Mouse (Mus musculus) hindbrain, embryonic 12.5 days (tissue): ENCODE measurements around the gene Cdyl. TPM values are rescaled to one million over a fixed set of nuclear protein-coding genes. Genes with fewer than 3 reads are reported as not detected.

ENCODE experiments used
- ATAC-seq: fragments of 200-750 bp; cut with Nextera tagmentation; 2 replicates; pipeline ENCODE4 v1.8.0; 2017; ENCODE audit warnings: moderate TSS enrichment; ENCODE audit not compliant: low FRiP score
- H3K27ac ChIP-seq: fragments of 300-500 bp; sonication (generic); 2 replicates; pipeline ENCODE4 v1.5.1; 2016; ENCODE audit warnings: mild to moderate bottlenecking
- H3K27me3 ChIP-seq: fragments of 300-500 bp; sonication (generic); 2 replicates; pipeline ENCODE4 v1.6.1; 2016; ENCODE audit warnings: mild to moderate bottlenecking
- H3K36me3 ChIP-seq: fragments of 300-500 bp; sonication (generic); 2 replicates; pipeline ENCODE4 v1.6.1; 2016; ENCODE audit warnings: mild to moderate bottlenecking
- H3K4me1 ChIP-seq: fragments of 300-500 bp; sonication (generic); 2 replicates; pipeline ENCODE4 v1.6.1; 2016
- H3K4me2 ChIP-seq: fragments of 300-500 bp; sonication (generic); replicated peaks from 2 replicates; pipeline ENCODE4 v1.6.1; 2016; ENCODE audit warnings: mild to moderate bottlenecking
- H3K4me3 ChIP-seq: fragments of 300-500 bp; sonication (generic); 2 replicates; pipeline ENCODE4 v1.5.1; 2016; ENCODE audit warnings: mild to moderate bottlenecking
- H3K9ac ChIP-seq: fragments of 300-500 bp; sonication (generic); 2 replicates; pipeline ENCODE4 v1.6.1; 2016; ENCODE audit warnings: mild to moderate bottlenecking, moderate library complexity
- H3K9me3 ChIP-seq: fragments of 300-500 bp; sonication (generic); replicated peaks from 2 replicates; pipeline ENCODE4 v1.6.1; 2016; ENCODE audit warnings: mild to moderate bottlenecking
- WGBS: fragments of 180-500 bp; shearing (Covaris S2); methylation state at CpG from one replicate; pipeline ENCODE4 v1.1.7; 2016; 5-methylcytosine and 5-hydroxymethylcytosine counted together
- polyA plus RNA-seq: library from polyadenylated mRNA; unstranded; fragments of >200 nt; fragmentation: Nextera tagmentation; extraction: Ambion mirVana; gene quantifications from 2 replicates; pipeline ENCODE4 v1.2.1, GENCODE M21; 2016

Gene Cdyl
- polyA plus RNA-seq: 13.2 and 14.1 TPM in 2 replicates

DNA sequence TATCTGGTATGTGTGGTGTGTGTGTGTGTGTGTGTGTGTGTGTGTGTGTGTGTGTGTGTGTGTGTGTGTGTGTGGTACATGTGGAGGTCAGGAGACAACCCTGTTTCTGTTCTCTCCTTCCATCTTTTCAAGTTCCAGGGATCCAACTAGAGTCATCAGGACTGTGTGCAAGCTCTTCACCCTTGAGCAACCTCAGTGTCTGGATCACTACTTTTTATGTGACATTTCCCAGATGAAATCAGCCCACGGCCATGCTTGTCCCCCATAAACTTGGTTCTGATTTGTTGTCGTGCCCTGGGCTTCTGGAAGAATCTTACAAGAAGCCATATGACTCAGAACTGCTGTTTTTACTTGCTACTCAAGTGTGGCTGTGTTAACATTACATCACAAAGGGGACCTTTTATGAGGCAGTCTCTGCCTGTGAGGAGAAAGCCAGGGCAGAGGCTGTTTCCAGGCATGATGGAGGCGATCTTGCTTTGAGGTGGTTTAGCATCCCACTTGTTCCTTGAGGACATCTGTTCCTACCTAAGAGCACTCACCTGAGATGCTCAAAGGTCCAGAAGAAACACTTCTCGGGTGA is at the start of gene Cdyl:
Gene Cdyl, plus strand, starts transcription at position 428 of the 580 bp plus-strand sequence.
- Histone ChIP-seq H3K36me3 (no peaks in the 10 kb centered on the region), H3K27ac (no peak within 1 kb of the TSS), H3K9ac (no peak within 1 kb of the TSS), H3K9me3 (no peaks in the 10 kb centered on the region), H3K4me2 (no peak within 1 kb of the TSS), H3K4me3 (no peak within 1 kb of the TSS), H3K4me1 (no peaks in the 10 kb centered on the region), H3K27me3 (no peaks in the 10 kb centered on the region)
- WGBS: 78% methylated on average over 4 of the region's 4 CpGs
- no peak for ATAC-seq

DNA sequence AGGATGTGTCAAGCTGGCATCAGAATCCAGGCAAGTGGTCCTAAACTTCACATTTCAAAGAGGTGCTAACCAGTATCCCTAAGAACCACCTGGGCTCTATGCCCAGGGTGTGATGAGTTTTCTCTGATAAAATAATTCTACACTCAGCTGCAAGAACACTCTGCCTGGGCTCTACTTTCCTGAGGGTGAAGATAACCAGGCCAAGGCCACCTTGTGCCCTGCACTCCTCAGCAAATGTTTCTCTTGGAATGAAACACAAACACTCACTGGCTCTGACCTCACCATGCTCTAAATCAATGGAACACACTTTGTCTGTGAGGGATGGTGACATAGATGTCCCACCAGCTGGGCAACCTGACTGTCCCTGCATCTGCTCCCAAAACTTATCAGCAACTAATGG is 48.9 kb upstream of the Cdyl start:
- no peaks in the 10 kb centered on the region for H3K4me1 ChIP-seq
- H3K4me2 ChIP-seq: no peak overlapping the region
- no peak overlapping the region for H3K4me3 ChIP-seq
- ATAC-seq: no peak
- no peak overlapping the region for H3K9ac ChIP-seq
- no peak overlapping the region for H3K27ac ChIP-seq
- no peaks in the 10 kb centered on the region for H3K36me3 ChIP-seq
- H3K27me3 ChIP-seq: no peaks in the 10 kb centered on the region
- H3K9me3 ChIP-seq: no peaks in the 10 kb centered on the region

DNA sequence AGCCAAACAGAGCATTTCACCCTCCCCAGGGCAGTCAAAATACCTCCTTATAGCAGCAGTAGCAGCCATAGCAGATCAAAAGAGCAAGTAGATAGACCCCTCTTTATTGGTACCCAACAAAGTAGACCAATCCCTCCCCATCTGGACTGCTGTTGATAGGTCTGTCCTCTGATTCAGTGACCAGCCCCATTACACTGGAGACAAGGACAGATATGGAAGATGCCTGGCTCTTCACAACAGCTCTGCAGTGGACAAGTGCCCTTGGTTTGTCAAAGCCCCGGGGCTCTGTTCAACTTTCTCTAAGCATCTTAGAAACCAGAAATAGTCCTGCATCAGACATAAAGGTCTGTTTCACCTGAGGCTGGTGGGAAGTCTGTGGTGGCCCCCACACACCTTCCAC is 47.1 kb upstream of the Cdyl start:
- H3K9ac ChIP-seq: no peak overlapping the region
- H3K4me3 ChIP-seq: no peak overlapping the region
- H3K36me3 ChIP-seq: no peaks in the 10 kb centered on the region
- no peak overlapping the region for H3K4me2 ChIP-seq
- H3K27me3 ChIP-seq: no peaks in the 10 kb centered on the region
- no peak overlapping the region for H3K27ac ChIP-seq
- no peaks in the 10 kb centered on the region for H3K9me3 ChIP-seq
- 89% methylated on average over 1 of the region's 1 CpGs for WGBS
- H3K4me1 ChIP-seq: no peaks in the 10 kb centered on the region
- ATAC-seq: no peak

DNA sequence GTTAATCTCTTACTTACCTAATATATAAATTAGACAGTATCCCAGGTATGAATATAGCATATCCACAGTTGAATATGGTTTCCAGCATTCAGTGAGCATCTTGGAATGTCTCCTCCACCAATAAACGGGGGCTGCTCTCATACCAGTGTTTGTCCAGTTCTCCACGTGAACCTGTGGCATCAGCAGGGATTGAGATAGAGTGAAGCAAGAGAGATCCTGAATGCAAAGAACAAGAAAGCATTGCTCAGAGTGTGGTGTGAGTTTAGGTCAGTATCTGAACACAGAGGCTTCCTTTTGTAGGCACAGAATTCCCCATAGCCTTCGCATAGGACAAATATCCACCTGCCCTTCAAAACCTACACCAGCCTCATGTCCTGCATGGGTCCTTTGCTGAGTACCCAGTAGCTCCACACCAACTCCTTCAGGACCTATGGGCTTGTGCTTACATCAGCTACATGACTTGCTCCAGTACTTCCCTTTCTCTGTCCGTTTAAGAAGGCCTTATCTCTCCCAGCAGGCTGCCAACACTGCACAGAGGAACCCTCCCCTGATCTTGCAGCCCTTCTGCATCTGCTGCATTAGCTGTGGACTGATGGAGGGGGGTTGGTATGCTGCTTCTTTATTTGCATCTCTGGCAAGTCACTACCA is 44.7 kb upstream of the Cdyl start:
- Histone ChIP-seq H3K4me2 (no peak overlapping the region), H3K9ac (no peak overlapping the region), H3K27ac (no peak overlapping the region), H3K27me3 (no peaks in the 10 kb centered on the region), H3K36me3 (no peaks in the 10 kb centered on the region), H3K9me3 (no peaks in the 10 kb centered on the region), H3K4me1 (no peaks in the 10 kb centered on the region), H3K4me3 (no peak overlapping the region)
- WGBS: 76% methylated on average over 4 of the region's 4 CpGs
- ATAC-seq: no peak

DNA sequence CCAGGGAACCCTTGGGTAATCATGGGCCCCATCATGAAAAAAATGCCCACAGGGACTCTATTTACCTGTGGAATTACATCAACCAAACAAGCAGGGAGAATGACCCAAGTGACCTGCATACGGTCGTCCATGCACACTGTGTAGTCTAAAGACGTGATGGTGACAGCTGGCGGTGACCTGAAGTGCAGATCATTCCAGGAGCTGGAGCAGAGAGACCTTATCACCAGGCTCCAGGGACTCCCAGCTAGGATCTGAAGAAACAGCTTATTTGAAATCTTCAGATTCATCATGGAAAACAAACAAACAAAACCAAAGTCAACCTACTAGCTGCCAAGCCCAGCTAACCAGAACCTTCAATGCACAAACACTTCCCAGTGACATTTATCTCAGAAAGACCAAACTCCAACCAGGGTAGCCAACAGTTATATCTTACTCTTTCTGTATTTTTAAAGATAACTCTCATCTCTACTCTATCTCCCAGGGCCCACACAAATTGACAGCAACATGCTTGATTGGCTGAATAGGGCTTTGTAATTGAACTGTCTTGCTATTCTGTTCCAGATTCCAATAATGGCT is 43.0 kb upstream of the Cdyl start:
- ATAC-seq: no peak
- no peaks in the 10 kb centered on the region for H3K4me1 ChIP-seq
- no peak overlapping the region for H3K4me2 ChIP-seq
- no peak overlapping the region for H3K9ac ChIP-seq
- H3K4me3 ChIP-seq: no peak overlapping the region
- 78% methylated on average over 4 of the region's 4 CpGs for WGBS
- no peaks in the 10 kb centered on the region for H3K27me3 ChIP-seq
- H3K36me3 ChIP-seq: no peaks in the 10 kb centered on the region
- no peak overlapping the region for H3K27ac ChIP-seq
- no peaks in the 10 kb centered on the region for H3K9me3 ChIP-seq

DNA sequence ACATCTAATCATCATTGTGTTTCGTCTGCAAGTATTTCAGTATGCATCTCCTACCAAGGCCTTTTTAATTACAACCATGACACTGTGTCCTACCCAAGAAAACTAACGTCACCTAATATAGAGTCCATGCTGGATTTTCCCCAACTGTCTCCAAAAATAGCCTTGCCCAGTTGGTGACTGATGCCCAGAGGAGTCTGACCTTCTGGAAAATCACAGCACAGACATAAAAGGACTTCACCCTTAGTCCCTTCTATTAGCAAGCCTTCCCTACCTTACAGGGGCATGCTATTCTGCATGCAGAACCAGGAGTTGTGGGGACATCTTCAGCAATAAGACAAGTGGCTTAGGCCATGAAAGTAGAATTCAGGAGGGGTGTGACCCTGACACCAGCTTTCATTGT is 40.3 kb upstream of the Cdyl start:
- H3K36me3 ChIP-seq: no peaks in the 10 kb centered on the region
- no peak overlapping the region for H3K4me3 ChIP-seq
- ATAC-seq: no peak
- H3K27ac ChIP-seq: no peak overlapping the region
- 88% methylated on average over 2 of the region's 2 CpGs for WGBS
- no peaks in the 10 kb centered on the region for H3K4me1 ChIP-seq
- H3K4me2 ChIP-seq: no peak overlapping the region
- no peaks in the 10 kb centered on the region for H3K9me3 ChIP-seq
- H3K9ac ChIP-seq: no peak overlapping the region
- H3K27me3 ChIP-seq: no peaks in the 10 kb centered on the region

DNA sequence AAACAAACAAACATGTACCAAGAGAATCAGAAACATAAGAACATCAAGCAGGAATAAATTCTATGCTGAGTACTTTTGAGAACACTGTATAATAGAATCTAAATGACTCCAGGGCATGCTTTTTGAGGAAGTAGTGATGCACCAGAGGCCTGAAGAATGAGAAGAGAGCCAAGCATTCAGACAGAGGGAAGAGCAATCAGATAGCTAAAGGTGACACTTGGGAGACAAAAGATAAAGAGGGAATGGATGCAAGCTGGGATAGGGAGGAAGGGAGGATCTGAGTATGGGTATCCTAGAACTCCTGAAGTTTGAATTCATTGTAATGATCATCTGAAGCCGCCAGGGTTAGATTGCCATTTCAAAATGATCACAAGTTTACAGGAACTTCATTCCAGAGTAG is 38.9 kb upstream of the Cdyl start:
- H3K4me3 ChIP-seq: no peak overlapping the region
- WGBS: 80% methylated on average over 1 of the region's 1 CpGs
- H3K27ac ChIP-seq: no peak overlapping the region
- no peaks in the 10 kb centered on the region for H3K4me1 ChIP-seq
- no peak for ATAC-seq
- no peaks in the 10 kb centered on the region for H3K36me3 ChIP-seq
- H3K9ac ChIP-seq: no peak overlapping the region
- no peaks in the 10 kb centered on the region for H3K27me3 ChIP-seq
- H3K9me3 ChIP-seq: no peaks in the 10 kb centered on the region
- H3K4me2 ChIP-seq: no peak overlapping the region

DNA sequence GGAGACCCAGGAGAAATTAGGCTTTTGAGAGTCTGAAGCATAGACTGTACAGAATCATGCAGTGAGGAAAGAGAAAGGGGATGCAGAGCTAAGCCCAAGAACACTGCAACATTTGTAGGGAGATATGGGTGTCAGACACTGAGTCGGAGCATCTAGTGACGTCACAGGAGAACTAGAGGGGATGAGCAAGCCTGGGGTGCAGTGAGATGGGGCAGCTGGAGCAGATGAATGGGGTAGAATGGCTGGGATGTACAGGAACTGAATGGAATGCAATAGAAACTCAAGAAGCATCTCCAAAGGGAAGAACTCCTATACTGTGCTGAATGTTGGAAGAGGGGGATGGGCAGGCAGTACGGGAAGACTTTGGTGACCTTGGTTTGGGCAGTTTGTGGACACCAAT is 34.8 kb upstream of the Cdyl start:
- WGBS: 90% methylated on average over 3 of the region's 3 CpGs

DNA sequence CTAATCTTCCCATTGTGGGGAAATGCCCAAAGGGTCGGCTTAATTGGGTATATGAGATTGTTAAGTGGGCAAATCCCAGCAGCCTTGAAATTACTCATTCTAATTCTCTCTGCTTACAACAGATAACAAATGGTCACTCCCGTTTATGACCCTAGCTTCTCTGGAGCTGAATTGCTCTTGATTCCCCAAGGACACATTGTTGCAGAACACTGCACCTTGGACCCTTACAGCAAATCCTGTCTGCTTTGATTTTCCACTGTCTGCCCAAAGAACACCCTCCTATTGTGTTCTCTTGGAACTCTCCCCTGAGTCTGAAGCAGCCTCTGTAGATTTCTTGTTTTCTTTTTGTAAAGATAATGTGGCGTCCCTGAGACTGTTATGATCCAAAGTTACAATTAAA is 34.1 kb upstream of the Cdyl start:
- no peak overlapping the region for H3K4me3 ChIP-seq
- H3K9ac ChIP-seq: no peak overlapping the region
- WGBS: 76% methylated on average over 3 of the region's 3 CpGs

More for the DNA sequence above, 34.8 kb upstream of the Cdyl start:
- H3K27me3 ChIP-seq: no peaks in the 10 kb centered on the region
- no peak overlapping the region for H3K4me3 ChIP-seq
- no peaks in the 10 kb centered on the region for H3K9me3 ChIP-seq
- H3K9ac ChIP-seq: no peak overlapping the region
- H3K36me3 ChIP-seq: no peaks in the 10 kb centered on the region
- no peaks in the 10 kb centered on the region for H3K4me1 ChIP-seq
- H3K27ac ChIP-seq: no peak overlapping the region
- no peak overlapping the region for H3K4me2 ChIP-seq
- ATAC-seq: no peak

DNA sequence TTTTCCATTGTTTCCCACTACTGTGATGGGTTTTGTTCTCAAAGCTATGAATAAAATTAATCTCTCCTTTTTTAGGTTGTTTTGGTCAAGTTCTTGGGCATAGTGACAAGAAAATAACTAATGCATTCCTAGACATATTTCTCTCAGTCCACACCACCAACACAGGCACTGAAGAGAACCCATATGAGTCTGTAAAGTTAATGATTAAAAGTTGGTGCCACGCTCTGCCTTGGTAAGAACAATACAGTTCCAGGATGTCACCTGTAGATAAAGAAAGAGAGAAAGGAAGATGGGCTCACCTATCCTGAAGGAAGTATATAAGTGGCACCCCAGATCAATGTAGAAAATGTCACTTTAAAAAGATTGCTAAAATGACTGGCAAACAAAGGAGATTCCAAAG is 32.3 kb upstream of the Cdyl start:
- no peaks in the 10 kb centered on the region for H3K27me3 ChIP-seq
- H3K4me3 ChIP-seq: no peak overlapping the region
- H3K9ac ChIP-seq: no peak overlapping the region
- no peak overlapping the region for H3K27ac ChIP-seq
- no peak overlapping the region for H3K4me2 ChIP-seq
- H3K4me1 ChIP-seq: no peaks in the 10 kb centered on the region
- H3K36me3 ChIP-seq: no peaks in the 10 kb centered on the region
- H3K9me3 ChIP-seq: no peaks in the 10 kb centered on the region
- no peak for ATAC-seq
- 94% methylated on average over 1 of the region's 1 CpGs for WGBS

More for the DNA sequence above, 34.1 kb upstream of the Cdyl start:
- Histone ChIP-seq H3K9me3 (no peaks in the 10 kb centered on the region), H3K4me1 (no peaks in the 10 kb centered on the region), H3K36me3 (no peaks in the 10 kb centered on the region), H3K27me3 (no peaks in the 10 kb centered on the region), H3K4me2 (no peak overlapping the region), H3K27ac (no peak overlapping the region)
- ATAC-seq: no peak

DNA sequence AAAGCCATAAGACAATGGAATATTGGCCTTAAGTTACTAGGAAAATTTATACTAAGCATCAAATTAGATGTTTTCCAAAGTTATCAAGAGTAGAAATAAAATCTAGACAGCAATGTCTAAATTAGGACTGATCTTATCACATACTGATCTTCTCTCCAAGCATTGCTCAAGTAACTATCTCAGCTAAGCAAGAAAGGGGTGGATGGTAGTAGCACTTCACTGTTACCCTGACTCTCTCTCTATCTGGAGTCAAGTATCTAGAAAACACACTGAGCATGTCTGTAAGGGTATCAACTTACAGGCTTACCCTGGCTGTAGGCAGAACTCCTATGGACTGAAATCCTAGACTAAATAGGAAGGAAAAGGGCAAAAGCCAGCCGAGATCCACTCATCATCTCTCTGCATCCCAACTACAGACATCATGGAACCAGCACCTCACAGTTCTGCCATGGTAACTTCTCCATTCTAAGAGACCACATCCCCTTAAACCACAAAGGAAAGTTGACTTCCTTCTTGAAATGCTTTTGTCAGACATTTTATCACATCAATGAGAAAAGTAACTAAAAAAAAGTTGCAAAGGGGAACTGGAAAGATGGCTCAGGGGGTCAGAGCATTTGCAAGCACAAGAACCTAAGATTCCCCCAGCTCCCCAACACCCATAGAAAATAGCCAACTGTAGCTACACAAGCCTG is 12.4 kb upstream of the Cdyl start:
- no peak overlapping the region for H3K9ac ChIP-seq
- no peaks in the 10 kb centered on the region for H3K36me3 ChIP-seq
- no peaks in the 10 kb centered on the region for H3K27me3 ChIP-seq
- no peak overlapping the region for H3K4me2 ChIP-seq
- no peak overlapping the region for H3K4me3 ChIP-seq
- H3K4me1 ChIP-seq: no peaks in the 10 kb centered on the region
- 76% methylated on average over 1 of the region's 1 CpGs for WGBS
- no peak overlapping the region for H3K27ac ChIP-seq
- no peaks in the 10 kb centered on the region for H3K9me3 ChIP-seq
- no peak for ATAC-seq

DNA sequence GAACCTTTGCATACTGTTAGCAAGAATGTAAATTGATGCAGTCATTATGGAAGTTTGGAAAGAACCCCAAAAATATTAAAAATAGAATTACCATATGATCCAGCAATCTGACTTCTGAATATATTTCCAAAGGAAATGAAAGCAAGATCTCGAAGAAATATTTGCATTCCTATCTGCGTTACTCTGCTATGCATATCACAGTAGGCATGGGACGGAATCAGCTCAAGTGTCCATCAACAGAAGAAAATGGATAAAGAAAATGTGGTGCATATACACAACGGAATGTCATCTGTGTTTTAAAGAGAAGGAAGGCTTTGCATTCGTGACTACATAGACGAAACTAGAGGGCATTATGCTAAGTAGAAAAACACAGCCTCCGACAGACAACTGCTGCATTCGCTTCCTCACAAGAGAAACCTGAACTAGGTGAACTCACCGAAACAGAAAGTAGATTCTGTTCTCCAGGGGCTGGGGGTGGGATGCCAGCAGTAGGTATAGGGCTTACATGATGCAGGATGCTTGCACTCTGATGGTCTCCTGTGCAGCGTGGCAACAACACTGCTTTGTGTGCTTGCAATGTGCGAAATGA is 9.3 kb upstream of the Cdyl start:
- no peak for ATAC-seq
- Histone ChIP-seq H3K27me3 (no peaks in the 10 kb centered on the region), H3K9me3 (no peaks in the 10 kb centered on the region), H3K4me2 (no peak overlapping the region), H3K4me3 (no peak overlapping the region), H3K36me3 (no peaks in the 10 kb centered on the region), H3K27ac (no peak overlapping the region), H3K9ac (no peak overlapping the region), H3K4me1 (no peaks in the 10 kb centered on the region)
- 84% methylated on average over 11 of the region's 11 CpGs for WGBS
